Comparison of ENCODE assay signal across 26 mouse cellular contexts in genomic region chr6:4427122-4427521, GRCm38 (mm10).
DNase-seq lines count a peak whose midpoint lies in the region; ATAC-seq and TF ChIP-seq lines count a peak whose summit lies in the region.
"Had no signal": no experiment of that assay in that cellular context is flagged by ENCODE, and none has a peak within 500 bp of the region (broad histone marks: within the 10 kb centered on the region; RNA-seq: fewer than 3 reads in every experiment).

No protein-coding gene starts in this region.

- ATAC-seq in frontal cortex, adult (ENCODE audit: low TSS enrichment), result peak; percentile 85
- ATAC-seq in cerebellum, adult (ENCODE audit: insufficient number of reproducible peaks, low FRiP score, low TSS enrichment), result no peak
- ATAC-seq: activated CD4-positive, CD25-positive, alpha-beta regulatory T cell, adult 4 months; CD4-positive, CD25-positive, alpha-beta regulatory T cell, adult 4 months; Patski had no signal

- WGBS in heart, adult 2 months, result 85% methylated on average over 4 of the region's 4 CpGs

- no peak for TF ChIP-seq CTCF in heart, adult 2 months (IDR thresholded peaks at IDR 0.05)

- H3K79me2 ChIP-seq in heart, adult 2 months (replicated peaks; ENCODE audit: control insufficient read depth, insufficient read depth, low read length), result no peaks in the 10 kb centered on the region

- H3K4me1 ChIP-seq in heart, adult 2 months (ENCODE audit: control insufficient read depth, insufficient read depth, low read length), result no peaks in the 10 kb centered on the region

- DNase-seq in frontal cortex, adult 2 months (ENCODE audit: extremely low spot score in 1 of 2, low spot score in 1 of 2), result no peak
- DNase-seq in heart, adult 11 months, result peak; percentile 3
- no peak for DNase-seq in heart, adult 2 months
- DNase-seq in 3134 (ENCODE audit: extremely low read depth, insufficient read length, low spot score) (peak; percentile 38), 3T3-L1 (ENCODE audit: low read depth, low spot score) (peak; percentile 58), MN1 (ENCODE audit: low spot score) (no peak)
- DNase-seq: adrenal gland, adult 2 months; adrenal gland, adult 8-10 months; adrenal gland, postnatal 10 days; adrenal gland, postnatal 14 days; adrenal gland, postnatal 25 days; adrenal gland, postnatal 36 days; B cell, adult 2 months; cerebellum, adult 11 months; cerebellum, adult 11-12 months; cerebellum, adult 18-20 months; cerebellum, adult 2 months; cerebellum, adult 8-10 months; cerebellum, adult 9-10 months had no signal

- TF ChIP-seq EP300 in heart, adult 2 months (IDR thresholded peaks at IDR 0.05; ENCODE audit: insufficient read depth, low read depth, low read length), result no peak

- H3K27me3 ChIP-seq in heart, adult 2 months (ENCODE audit: control insufficient read depth, insufficient read depth, low read length), result no peaks in the 10 kb centered on the region
- H3K27me3 ChIP-seq: CH12.LX, Patski had no signal

- no peak for TF ChIP-seq POLR2A in heart, adult 2 months (IDR thresholded peaks at IDR 0.05; ENCODE audit: insufficient read depth, low read depth, low read length)

- no peak overlapping the region for H3K27ac ChIP-seq in heart, adult 2 months

- intact Hi-C loops in heart, adult 2 months (cut with DNase I), result no loop called here

- no peak overlapping the region for H3K4me3 ChIP-seq in heart, adult 2 months

- H3K9ac ChIP-seq in heart, adult 2 months (ENCODE audit: low read depth, low read length), result no peak overlapping the region

- H3K36me3 ChIP-seq in heart, adult 2 months (ENCODE audit: control insufficient read depth, insufficient read depth, low read length), result no peaks in the 10 kb centered on the region
- H3K36me3 ChIP-seq: G1E had no signal

Comparison
In these comparisons a context has a peak if more than half of its experiments do, and no peak if none do; other contexts are left out.
1. DNase-seq: peak in heart, adult 11 months (single experiment), 3134 (single experiment) and 3T3-L1 (single experiment); none in frontal cortex, adult 2 months (0 of 2), heart, adult 2 months (0 of 2) and MN1 (single experiment).